Mouse (Mus musculus) layer of hippocampus, adult 9-11 months (tissue): ENCODE data around the gene Dnaaf2.
"Not testable (repeated sequence)": the region's sequence is repeated elsewhere in the genome, so short reads cannot be mapped to it uniquely, and the experiment has no call there.

Experiments used
- DNase-seq: peaks from one replicate; pipeline ENCODE4 v3.0.0; 2022

Gene Dnaaf2

GRCm38 (mm10) chr12:69163586-69163985 lies 34.6 kb downstream of the Dnaaf2 start:
- DNase-seq: not testable (repeated sequence)

GRCm38 (mm10) chr12:69160677-69161076 lies 37.6 kb downstream of the Dnaaf2 start:
- DNase-seq: not testable (repeated sequence)

GRCm38 (mm10) chr12:69159578-69159940 lies 38.7 kb downstream of the Dnaaf2 start:
- DNase-seq: no peak

- peak; percentile 99 for DNase-seq
Observed at GRCm38 (mm10) chr12:69158765-69159577, 39.3 kb downstream of the Dnaaf2 start, which contains the start of gene Rps29. TSS of gene Rps29 (minus strand) at chr12:69159186.

GRCm38 (mm10) chr12:69158366-69158764 lies 39.9 kb downstream of the Dnaaf2 start:
- DNase-seq: no peak

GRCm38 (mm10) chr12:69157107-69157506 lies 41.1 kb downstream of the Dnaaf2 start:
- DNase-seq: no peak

- DNase-seq: no peak
Observed at GRCm38 (mm10) chr12:69156436-69156835, 41.8 kb downstream of the Dnaaf2 start.

GRCm38 (mm10) chr12:69155923-69156322 lies 42.3 kb downstream of the Dnaaf2 start:
- DNase-seq: no peak

GRCm38 (mm10) chr12:69150049-69150448 lies 48.2 kb downstream of the Dnaaf2 start:
- no peak for DNase-seq

GRCm38 (mm10) chr12:69147166-69147735 lies 51.0 kb downstream of the Dnaaf2 start:
- DNase-seq: no peak

GRCm38 (mm10) chr12:69143460-69143859 lies 54.8 kb downstream of the Dnaaf2 start:
- no peak for DNase-seq

- no peak for DNase-seq
Observed at GRCm38 (mm10) chr12:69139841-69140240, 58.4 kb downstream of the Dnaaf2 start.

- DNase-seq: no peak
Observed at GRCm38 (mm10) chr12:69139201-69139600, 59.0 kb downstream of the Dnaaf2 start.
